Mouse (Mus musculus): ENCODE measurements around the gene Nploc4. TPM values are rescaled to one million over a fixed set of nuclear protein-coding genes. Genes with fewer than 3 reads are reported as not detected.

The Nploc4 gene
- total and polyA plus RNA-seq, 3 experiments = 40.6 to 115 (median 50.4) TPM

DNA sequence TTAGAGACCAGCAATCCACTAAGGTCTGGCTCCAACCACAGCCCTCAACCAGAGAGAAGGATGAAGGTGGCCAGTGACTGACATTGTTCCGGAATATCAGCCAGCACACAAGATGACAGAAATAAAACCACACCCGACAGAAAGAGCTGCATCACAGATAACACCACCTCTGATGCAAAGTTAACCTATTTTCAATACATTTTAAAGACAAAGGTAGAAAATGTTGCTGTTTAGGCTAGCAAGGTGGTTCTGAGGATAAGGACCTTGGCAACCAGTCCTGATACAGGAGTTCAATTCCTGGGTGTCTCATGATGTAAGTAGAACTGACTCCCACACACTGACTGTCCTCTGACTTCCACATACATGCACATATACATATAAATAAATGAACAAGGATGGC lies 38.2 kb downstream of the Nploc4 start:
- Histone ChIP-seq H3K4me2 (ENCODE audit: insufficient read depth, low read depth, poor library complexity, severe bottlenecking) (no peak overlapping the region), H3K27ac (ENCODE audit: insufficient read depth, low read depth) (no peak overlapping the region), H3K9ac (ENCODE audit: insufficient read depth, low read depth) (no peak overlapping the region), H3K4me1 (ENCODE audit: control insufficient read depth in 1 of 2, insufficient read depth in 2 of 2) (peaks cover 0 to under 1% of the 10 kb centered on the region in 2 experiments; a peak in 3 of 4 replicates), H3K4me3 (replicated peaks in 1 of 3; ENCODE audit: low read depth in 2 of 3, low read length in 2 of 3, poor library complexity in 1 of 3) (no peak overlapping the region), H3K79me2 (replicated peaks; ENCODE audit: control insufficient read depth, extremely low read depth, insufficient read depth, poor library complexity, severe bottlenecking) (peaks cover 12% of the 10 kb centered on the region; the same call in 1 of the 2 replicates), H3K36me3 (replicated peaks in 1 of 2; ENCODE audit: control insufficient read depth in 1 of 2, insufficient read depth in 1 of 2, low read length in 1 of 2) (peaks cover 72 to 95% of the 10 kb centered on the region in 2 experiments), H3K9me3 (replicated peaks; ENCODE audit: low read length) (no peaks in the 10 kb centered on the region), H3K27me3 (replicated peaks) (no peaks in the 10 kb centered on the region)
- no peak for TF ChIP-seq MAX (IDR thresholded peaks at IDR 0.05; ENCODE audit: low read length)
- TF ChIP-seq UBTF (IDR thresholded peaks at IDR 0.05; ENCODE audit: low read depth, low read length) = no peak
- no peak for TF ChIP-seq EP300 (IDR thresholded peaks at IDR 0.05; ENCODE audit: low read length)
- TF ChIP-seq MXI1 (IDR thresholded peaks at IDR 0.05; ENCODE audit: low read depth, low read length) = no peak
- TF ChIP-seq TCF12 (IDR thresholded peaks at IDR 0.05; ENCODE audit: low read depth, low read length) = no peak
- TF ChIP-seq JUND (conservative IDR thresholded peaks at IDR 0.05; ENCODE audit: low read depth, low read length) = no peak
- no peak for TF ChIP-seq BHLHE40 (IDR thresholded peaks at IDR 0.05; ENCODE audit: low read depth, low read length)
- no peak for TF ChIP-seq USF2 (conservative IDR thresholded peaks at IDR 0.05; ENCODE audit: low read depth, low read length)
- TF ChIP-seq KAT2A (IDR thresholded peaks at IDR 0.05; ENCODE audit: insufficient replicate concordance, low read length) = no peak
- TF ChIP-seq IRF4 (IDR thresholded peaks at IDR 0.05; ENCODE audit: low read depth, low read length) = no peak
- no peak for TF ChIP-seq JUN (IDR thresholded peaks at IDR 0.05; ENCODE audit: insufficient read depth, low read depth, low read length)
- no peak for TF ChIP-seq MAFK (IDR thresholded peaks at IDR 0.05; ENCODE audit: insufficient replicate concordance, low read length)
- no peak for TF ChIP-seq HCFC1 (IDR thresholded peaks at IDR 0.05; ENCODE audit: low read depth, low read length)
- TF ChIP-seq ETS1 (conservative IDR thresholded peaks at IDR 0.05; ENCODE audit: low read depth, low read length) = no peak
- no peak for TF ChIP-seq CHD1 (IDR thresholded peaks at IDR 0.05; ENCODE audit: low read depth, low read length)
- TF ChIP-seq SIN3A (IDR thresholded peaks at IDR 0.05; ENCODE audit: low read length) = no peak
- no peak for TF ChIP-seq CTCF (conservative IDR thresholded peaks at IDR 0.05 in 1 of 2, IDR thresholded peaks at IDR 0.05 in 1 of 2; ENCODE audit: low read depth in 2 of 2, low read length in 2 of 2)
- TF ChIP-seq MEF2A (IDR thresholded peaks at IDR 0.05; ENCODE audit: borderline replicate concordance, low read depth, low read length) = no peak
- TF ChIP-seq PAX5 (IDR thresholded peaks at IDR 0.05; ENCODE audit: low read length) = no peak
- TF ChIP-seq POLR2A (IDR thresholded peaks at IDR 0.05; ENCODE audit: low read depth, low read length) = no peak
- dilution Hi-C loops (cut with MboI; ENCODE audit: extremely low pct_ligation_motif_present, extremely low pct_unique_long_range_greater_than_20kb, low sequenced_read_pairs) (no loop called here), in situ Hi-C loops (cut with MboI; ENCODE audit: low pct_ligation_motif_present, low pct_unique_long_range_greater_than_20kb, low sequenced_read_pairs) (no loop called here)
- DNase-seq (ENCODE audit: extremely low read depth) = no peak

DNA sequence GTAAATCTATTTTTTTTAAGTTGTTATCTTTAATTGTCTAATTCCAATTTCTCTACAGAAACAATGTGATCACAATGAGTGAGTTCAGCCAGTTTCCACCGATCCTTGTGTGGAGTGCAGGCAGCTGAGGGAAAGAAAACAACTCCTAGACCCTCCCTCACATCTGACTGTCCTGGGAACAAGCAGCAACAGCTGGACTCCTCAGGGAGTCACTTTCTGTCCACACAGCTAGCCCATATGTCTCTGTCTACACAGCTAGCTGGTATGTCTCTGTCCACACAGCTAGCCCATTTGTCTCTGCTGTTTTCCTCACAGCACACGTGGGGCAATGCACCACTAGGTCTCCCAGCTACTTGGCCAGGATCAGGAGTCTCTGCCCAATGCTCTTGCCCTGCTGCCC lies 39.9 kb downstream of the Nploc4 start:
- no peak overlapping the region for H3K4me2 ChIP-seq (ENCODE audit: insufficient read depth, low read depth, poor library complexity, severe bottlenecking)
- no peak overlapping the region for H3K9ac ChIP-seq (ENCODE audit: insufficient read depth, low read depth)
- no peak overlapping the region for H3K4me3 ChIP-seq (replicated peaks in 1 of 3; ENCODE audit: low read depth in 2 of 3, low read length in 2 of 3, poor library complexity in 1 of 3)
- no peak for DNase-seq (ENCODE audit: extremely low read depth)
- H3K36me3 ChIP-seq (replicated peaks in 1 of 2; ENCODE audit: control insufficient read depth in 1 of 2, insufficient read depth in 1 of 2, low read length in 1 of 2) = peaks cover 73 to 95% of the 10 kb centered on the region in 2 experiments
- in situ Hi-C loops (cut with MboI; ENCODE audit: low pct_ligation_motif_present, low pct_unique_long_range_greater_than_20kb, low sequenced_read_pairs) (no loop called here), dilution Hi-C loops (cut with MboI; ENCODE audit: extremely low pct_ligation_motif_present, extremely low pct_unique_long_range_greater_than_20kb, low sequenced_read_pairs) (no loop called here)
- no peaks in the 10 kb centered on the region for H3K27me3 ChIP-seq (replicated peaks)
- no peaks in the 10 kb centered on the region for H3K9me3 ChIP-seq (replicated peaks; ENCODE audit: low read length)
- H3K4me1 ChIP-seq (ENCODE audit: control insufficient read depth in 1 of 2, insufficient read depth in 2 of 2) = no peaks in the 10 kb centered on the region
- no peak overlapping the region for H3K27ac ChIP-seq (ENCODE audit: insufficient read depth, low read depth)
- TF ChIP-seq MAZ (IDR thresholded peaks at IDR 0.05; ENCODE audit: low read depth, low read length) (no peak), EP300 (IDR thresholded peaks at IDR 0.05; ENCODE audit: low read length) (no peak), IRF4 (IDR thresholded peaks at IDR 0.05; ENCODE audit: low read depth, low read length) (no peak), MYC (IDR thresholded peaks at IDR 0.05; ENCODE audit: low read depth, low read length) (no peak), UBTF (IDR thresholded peaks at IDR 0.05; ENCODE audit: low read depth, low read length) (no peak), KAT2A (IDR thresholded peaks at IDR 0.05; ENCODE audit: insufficient replicate concordance, low read length) (no peak), ETS1 (conservative IDR thresholded peaks at IDR 0.05; ENCODE audit: low read depth, low read length) (no peak), SMC3 (IDR thresholded peaks at IDR 0.05; ENCODE audit: low read depth, low read length) (no peak), MAFK (IDR thresholded peaks at IDR 0.05; ENCODE audit: insufficient replicate concordance, low read length) (no peak), BHLHE40 (IDR thresholded peaks at IDR 0.05; ENCODE audit: low read depth, low read length) (no peak), CTCF (conservative IDR thresholded peaks at IDR 0.05 in 1 of 2, IDR thresholded peaks at IDR 0.05 in 1 of 2; ENCODE audit: low read depth in 2 of 2, low read length in 2 of 2) (no peak), SIN3A (IDR thresholded peaks at IDR 0.05; ENCODE audit: low read length) (no peak), RCOR1 (conservative IDR thresholded peaks at IDR 0.05; ENCODE audit: low read depth, low read length) (no peak), JUN (IDR thresholded peaks at IDR 0.05; ENCODE audit: insufficient read depth, low read depth, low read length) (no peak), POLR2A (IDR thresholded peaks at IDR 0.05; ENCODE audit: low read depth, low read length) (no peak), JUND (conservative IDR thresholded peaks at IDR 0.05; ENCODE audit: low read depth, low read length) (no peak), MEF2A (IDR thresholded peaks at IDR 0.05; ENCODE audit: borderline replicate concordance, low read depth, low read length) (no peak)
- peaks cover 13% of the 10 kb centered on the region; the same call in 1 of the 2 replicates for H3K79me2 ChIP-seq (replicated peaks; ENCODE audit: control insufficient read depth, extremely low read depth, insufficient read depth, poor library complexity, severe bottlenecking)

All from CH12.LX (cell line).